Mouse (Mus musculus) G1E (cell line): ENCODE results near the gene Tmem19.

Source experiments
- CTCF ChIP-seq: IDR thresholded peaks from 2 replicates; pipeline ENCODE4 v1.5.1; 2012; ENCODE audit warnings: low read depth, low read length, inconsistent platforms, mixed read lengths
- GATA1 ChIP-seq: IDR thresholded peaks from 2 replicates; pipeline ENCODE4 v1.6.1; 2012; ENCODE audit warnings: borderline replicate concordance, low read length, inconsistent platforms, mixed read lengths

DNA sequence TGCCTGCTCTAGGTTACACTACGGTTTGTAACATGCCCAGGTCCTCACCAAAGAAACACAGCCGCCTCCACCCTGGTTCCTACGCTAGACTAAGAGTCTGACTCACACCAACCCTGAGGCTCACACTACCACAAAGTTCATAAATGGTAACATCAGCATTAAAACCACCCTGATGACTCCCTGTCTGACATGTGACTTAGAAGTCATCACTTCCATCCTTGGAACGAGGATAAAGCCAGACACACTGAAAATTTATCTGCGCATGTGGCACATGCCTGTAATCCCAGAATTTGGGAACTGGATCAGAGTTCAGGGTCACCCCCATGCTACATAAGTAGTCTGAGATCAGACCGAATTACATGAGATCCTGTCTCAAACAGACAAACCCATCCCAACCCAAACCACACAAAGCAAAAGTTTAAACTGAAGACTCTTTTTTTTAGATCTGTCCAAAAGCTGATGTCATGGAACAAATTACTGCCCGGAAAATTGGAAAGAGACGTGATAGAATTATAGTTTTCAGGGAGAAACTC, 29.8 kb downstream of the Tmem19 start:
- TF ChIP-seq CTCF (no peak), GATA1 (no peak)
